Mouse (Mus musculus) mesoderm, embryonic 11.5 days (tissue): Measurements from ENCODE around the gene Suox.
A peak's percentile ranks its signal among the peaks of the same experiment; 100 is the strongest.
"Not testable (repeated sequence)": the region's sequence is repeated elsewhere in the genome, so short reads cannot be mapped to it uniquely, and the experiment has no call there.

ENCODE experiments used
- DNase-seq: peaks from one replicate; pipeline ENCODE4 v3.0.0-alpha.2; 2012; ENCODE audit warnings: low read depth, low spot score

Suox gene

GRCm38 (mm10) chr10:128627398-128628317 is 46.2 kb downstream of the Suox start:
- DNase-seq, result no peak

DNA sequence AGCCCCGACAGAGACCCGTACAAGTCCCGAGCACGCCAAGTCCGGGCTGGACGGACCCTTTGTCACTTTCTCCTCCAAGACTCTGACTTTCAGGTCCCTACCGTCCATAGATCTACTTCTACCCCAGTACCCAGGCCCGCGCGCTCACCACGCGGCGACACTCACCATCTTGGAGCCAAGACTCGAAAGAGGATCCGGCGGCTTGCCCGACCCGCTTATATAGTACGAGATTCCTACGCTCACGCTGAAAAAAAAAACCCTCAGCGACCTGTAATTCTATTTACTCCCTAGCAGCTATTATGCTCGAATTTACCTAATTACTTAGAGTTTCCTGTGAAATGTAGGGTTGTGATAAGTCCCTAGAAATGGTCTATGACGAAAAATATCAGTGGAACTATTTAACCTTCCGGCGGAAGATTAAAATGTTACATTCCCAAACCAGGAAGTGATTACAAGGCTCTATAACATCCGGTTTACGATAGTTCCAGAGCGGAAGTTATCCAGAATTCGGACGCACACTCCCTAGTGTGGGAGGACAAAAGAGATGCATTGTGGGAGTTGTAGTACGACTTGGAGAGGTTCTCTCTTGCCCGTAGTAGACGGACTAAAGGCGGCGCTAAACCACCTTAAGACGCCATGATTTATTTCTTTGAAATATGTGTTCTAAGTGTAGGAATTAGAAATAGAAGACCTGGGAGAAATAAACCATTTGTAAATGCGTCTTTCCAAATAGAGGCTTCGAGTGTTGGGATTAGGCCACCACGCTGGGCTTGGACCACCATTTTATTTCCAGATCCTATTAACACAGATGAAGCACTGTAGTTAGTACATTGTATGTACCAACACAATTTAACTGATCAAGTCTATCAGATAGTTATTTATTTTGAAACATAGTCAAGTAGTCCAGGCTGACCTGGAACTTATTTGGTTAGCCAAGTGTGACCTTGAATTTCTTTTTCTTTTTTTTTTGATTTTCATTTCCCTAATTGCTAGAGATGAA is 47.3 kb downstream of the Suox start, which contains the start of gene Rps26:
Rps26 (minus strand) TSS at position 437 of the 1,000 bp plus-strand sequence.
- peak; percentile 97 for DNase-seq

DNA sequence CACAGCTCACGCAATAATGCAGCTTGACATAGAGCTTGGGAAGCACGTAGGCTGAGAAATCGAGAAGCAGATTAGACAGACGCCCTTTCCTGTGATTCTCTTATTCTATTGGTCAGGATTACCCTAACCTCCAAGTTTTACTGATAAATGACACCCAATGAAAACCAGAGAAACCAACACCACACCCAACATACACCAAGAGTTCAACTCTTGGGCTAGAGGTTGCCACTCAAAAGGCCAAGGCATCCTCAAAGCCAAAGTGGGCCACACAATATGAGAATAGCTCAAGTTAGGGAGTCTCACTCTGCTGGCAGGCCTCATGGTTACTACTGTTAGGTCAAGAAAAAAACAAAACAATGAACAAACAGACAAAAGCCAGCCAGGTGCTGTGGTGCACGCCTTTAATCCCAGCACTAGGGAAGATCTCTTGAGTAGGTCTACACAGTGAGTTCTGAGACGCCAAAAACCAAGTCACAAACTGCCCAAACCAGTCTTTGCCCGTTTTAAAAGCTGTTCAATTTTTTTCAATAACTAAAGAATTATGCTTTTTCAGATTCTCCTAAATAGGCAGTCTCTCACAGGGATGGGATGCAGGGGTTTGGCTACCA is 48.5 kb downstream of the Suox start:
- no peak for DNase-seq

- DNase-seq, result not testable (repeated sequence)
Measured at GRCm38 (mm10) chr10:128623106-128623613, 50.7 kb downstream of the Suox start.

DNA sequence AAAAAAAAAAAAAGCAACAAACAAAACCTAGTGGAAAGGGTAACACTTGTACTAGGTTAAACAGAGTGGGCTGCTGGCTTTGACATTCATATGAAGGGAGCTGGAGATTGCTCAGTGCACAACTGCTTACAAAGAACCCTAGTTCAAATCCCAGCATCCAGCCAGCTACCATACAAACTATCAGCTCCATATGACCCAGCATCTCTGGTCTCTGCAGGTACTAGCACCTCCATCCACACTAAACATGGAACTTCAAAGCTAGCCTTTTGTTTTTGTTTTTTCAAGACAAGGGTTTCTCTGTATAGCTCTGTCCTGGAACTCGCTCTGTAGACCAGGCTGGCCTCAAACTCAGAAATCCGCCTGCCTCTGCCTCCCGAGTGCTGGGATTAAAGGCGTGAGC is 51.2 kb downstream of the Suox start:
- DNase-seq, result no peak

DNA sequence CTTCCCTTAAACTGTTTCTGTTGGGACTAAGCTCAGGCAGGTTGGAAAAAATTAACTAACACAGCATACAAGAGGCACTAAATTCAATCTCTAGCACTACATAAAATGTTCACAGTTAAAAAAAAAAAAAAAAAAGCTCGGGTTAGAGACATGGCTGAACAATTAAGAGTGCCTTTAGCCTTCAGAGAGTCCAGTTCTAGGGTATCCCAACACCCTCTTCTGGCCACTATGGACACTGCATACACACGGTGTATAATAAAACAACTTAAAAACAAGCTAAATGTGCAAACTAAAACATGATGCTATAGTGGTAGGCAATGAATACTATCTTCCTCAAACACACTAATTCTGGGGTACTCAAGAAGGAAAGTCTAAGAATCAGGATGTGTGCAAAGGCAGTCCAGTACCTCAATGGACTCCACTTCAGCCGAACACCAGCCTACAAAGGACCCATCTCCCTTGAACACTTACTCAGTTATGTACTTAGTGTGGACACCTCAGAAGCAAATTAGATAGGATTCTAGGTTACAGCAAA is 51.8 kb downstream of the Suox start:
- no peak for DNase-seq

GRCm38 (mm10) chr10:128620241-128620640 is 53.6 kb downstream of the Suox start:
- no peak for DNase-seq
